Mouse (Mus musculus): ENCODE measurements around the gene Zfpm1. TPM values are rescaled to one million over a fixed set of nuclear protein-coding genes. Genes with fewer than 3 reads are reported as not detected.

The Zfpm1 gene
- polyA plus RNA-seq, 1 experiment from 2014 or later: 1.1 TPM

GRCm38 (mm10) chr8:122259351-122259750 lies 22.6 kb upstream of the Zfpm1 start:
- Histone ChIP-seq H3K4me1 (peaks cover 7% of the 10 kb centered on the region; the same call in 1 of the 2 replicates), H3K9me3 (no peaks in the 10 kb centered on the region), H3K4me3 (no peak overlapping the region), H3K27me3 (peaks cover 18% of the 10 kb centered on the region; the same call in 1 of the 2 replicates), H3K9ac (no peak overlapping the region), H3K36me3 (peaks cover 43% of the 10 kb centered on the region), H3K27ac (no peak overlapping the region), H3K4me2 (no peak overlapping the region)
- no peak for ATAC-seq (ENCODE audit: insufficient number of reproducible peaks, low FRiP score, low TSS enrichment, low read depth)
- WGBS: 71% methylated on average over 2 of the region's 2 CpGs

GRCm38 (mm10) chr8:122260755-122261154 lies 21.2 kb upstream of the Zfpm1 start:
- peaks cover 51% of the 10 kb centered on the region for H3K36me3 ChIP-seq
- no peak overlapping the region for H3K27ac ChIP-seq
- no peak overlapping the region for H3K4me2 ChIP-seq
- H3K4me1 ChIP-seq: peaks cover 13% of the 10 kb centered on the region; the same call in 1 of the 2 replicates
- WGBS: 60% methylated on average over 9 of the region's 9 CpGs
- no peak overlapping the region for H3K4me3 ChIP-seq
- ATAC-seq (ENCODE audit: insufficient number of reproducible peaks, low FRiP score, low TSS enrichment, low read depth): no peak
- H3K9me3 ChIP-seq: no peaks in the 10 kb centered on the region
- H3K27me3 ChIP-seq: peaks cover 8% of the 10 kb centered on the region; the same call in 1 of the 2 replicates
- H3K9ac ChIP-seq: no peak overlapping the region

DNA sequence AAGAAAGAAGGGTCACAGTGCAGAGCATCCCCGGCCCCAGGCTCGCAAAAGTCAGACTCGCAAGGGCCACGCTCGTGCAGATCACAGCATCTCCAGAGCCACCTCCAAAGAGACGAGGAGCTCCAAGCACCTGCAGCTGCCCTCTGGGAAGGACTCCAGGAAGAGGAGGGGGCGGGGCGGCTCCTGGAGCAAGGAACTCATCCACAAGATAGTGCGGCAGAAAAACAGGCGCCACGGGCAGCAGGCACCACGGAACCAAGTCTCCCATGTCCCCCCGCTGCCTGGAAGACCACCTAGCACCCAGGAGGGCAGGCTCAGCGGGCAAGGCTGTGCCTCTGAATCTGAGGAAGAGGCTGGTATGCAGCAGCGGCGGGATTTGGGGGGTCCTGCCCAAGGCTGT lies 19.1 kb upstream of the Zfpm1 start:
- Histone ChIP-seq H3K4me1 (0 out of 2 replicates have a peak, but pooled peaks cover 9% of the 10 kb centered on the region), H3K27me3 (peaks cover 8% of the 10 kb centered on the region; the same call in 1 of the 2 replicates), H3K9me3 (no peaks in the 10 kb centered on the region), H3K4me3 (no peak overlapping the region), H3K27ac (no peak overlapping the region), H3K36me3 (peaks cover 64% of the 10 kb centered on the region), H3K4me2 (no peak overlapping the region), H3K9ac (no peak overlapping the region)
- no peak for ATAC-seq (ENCODE audit: insufficient number of reproducible peaks, low FRiP score, low TSS enrichment, low read depth)
- 58% methylated on average over 16 of the region's 16 CpGs for WGBS

DNA sequence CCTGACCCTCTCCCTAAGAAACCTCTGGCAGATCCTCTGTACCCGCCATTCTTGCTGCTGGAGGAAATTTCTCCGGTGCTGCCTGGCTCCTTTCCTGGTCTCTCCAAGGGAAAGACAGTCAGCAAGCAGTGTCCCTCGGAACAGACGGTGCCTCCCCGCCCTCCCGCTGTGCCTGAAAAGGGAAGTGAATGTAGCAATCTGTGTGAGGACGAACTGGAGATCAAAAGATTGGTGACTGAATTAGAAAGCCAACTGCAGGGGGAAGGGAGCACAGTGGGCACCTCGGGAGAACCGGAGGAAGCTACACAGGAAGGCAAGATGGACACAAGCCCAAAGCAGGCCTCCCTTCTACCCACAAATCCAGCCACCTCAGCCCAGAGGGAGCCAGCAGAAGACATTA lies 17.7 kb upstream of the Zfpm1 start:
- no peak overlapping the region for H3K27ac ChIP-seq
- H3K4me2 ChIP-seq: no peak overlapping the region
- peaks cover 60% of the 10 kb centered on the region for H3K36me3 ChIP-seq
- 42% methylated on average over 9 of the region's 9 CpGs for WGBS
- H3K9ac ChIP-seq: no peak overlapping the region
- ATAC-seq (ENCODE audit: insufficient number of reproducible peaks, low FRiP score, low TSS enrichment, low read depth): no peak
- peaks cover 15% of the 10 kb centered on the region for H3K4me1 ChIP-seq
- H3K9me3 ChIP-seq: no peaks in the 10 kb centered on the region
- H3K4me3 ChIP-seq: no peak overlapping the region
- peaks cover 8% of the 10 kb centered on the region; the same call in 1 of the 2 replicates for H3K27me3 ChIP-seq

- H3K9ac ChIP-seq: no peak overlapping the region
- H3K4me3 ChIP-seq: no peak overlapping the region
- H3K27me3 ChIP-seq: peaks cover 18% of the 10 kb centered on the region
- ATAC-seq (ENCODE audit: insufficient number of reproducible peaks, low FRiP score, low TSS enrichment, low read depth): no peak
- H3K36me3 ChIP-seq: peaks cover 66% of the 10 kb centered on the region
- no peaks in the 10 kb centered on the region for H3K9me3 ChIP-seq
- H3K27ac ChIP-seq: no peak overlapping the region
- 78% methylated on average over 8 of the region's 8 CpGs for WGBS
- no peak overlapping the region for H3K4me2 ChIP-seq
- H3K4me1 ChIP-seq: peaks cover 19% of the 10 kb centered on the region
These were observed 16.4 kb upstream of the Zfpm1 start for GRCm38 (mm10) chr8:122265522-122265921.

DNA sequence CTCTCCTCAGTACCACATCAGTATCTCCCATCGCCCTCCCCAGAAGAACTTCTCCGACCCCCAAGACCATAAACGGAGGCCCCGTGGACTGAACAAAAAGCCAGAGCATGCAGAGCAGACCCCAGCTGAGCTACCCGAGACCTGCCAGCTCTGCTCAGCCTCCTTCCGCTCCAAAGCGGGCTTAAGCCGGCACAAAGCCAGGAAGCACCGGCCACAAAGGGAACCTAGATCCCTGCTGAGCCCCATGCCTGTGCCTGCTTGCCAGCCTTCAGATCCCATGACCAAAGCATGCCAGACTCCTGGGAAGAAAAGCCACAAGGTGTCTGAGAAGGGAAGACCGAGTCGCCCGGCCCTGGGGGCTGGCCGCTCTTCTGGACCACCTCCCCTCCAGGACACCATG lies 15.1 kb upstream of the Zfpm1 start:
- no peak for ATAC-seq (ENCODE audit: insufficient number of reproducible peaks, low FRiP score, low TSS enrichment, low read depth)
- Histone ChIP-seq H3K36me3 (peaks cover 61% of the 10 kb centered on the region), H3K9me3 (no peaks in the 10 kb centered on the region), H3K27me3 (peaks cover 20% of the 10 kb centered on the region), H3K4me3 (no peak overlapping the region), H3K9ac (no peak overlapping the region), H3K4me2 (no peak overlapping the region), H3K4me1 (peaks cover 19% of the 10 kb centered on the region), H3K27ac (no peak overlapping the region)
- 68% methylated on average over 13 of the region's 13 CpGs for WGBS

DNA sequence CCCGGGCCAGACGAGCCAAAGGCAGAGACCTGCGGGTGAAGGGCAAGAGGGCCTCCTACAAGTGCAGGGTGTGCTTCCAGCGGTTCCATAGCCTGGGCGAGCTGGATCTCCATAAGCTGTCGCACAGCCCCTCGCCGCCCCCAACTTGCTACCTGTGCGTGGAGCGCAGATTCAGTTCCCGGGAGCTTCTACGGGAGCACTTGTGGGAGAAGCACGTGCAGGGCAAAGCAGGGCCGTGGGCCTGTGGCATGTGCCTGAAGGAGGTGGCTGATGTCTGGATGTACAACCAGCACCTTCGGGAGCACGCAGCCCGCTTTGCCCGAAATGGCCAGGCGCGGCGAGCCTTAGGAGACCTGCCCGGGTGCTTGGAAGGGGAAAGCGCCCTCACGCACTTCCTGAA lies 13.1 kb upstream of the Zfpm1 start:
- peaks cover 26% of the 10 kb centered on the region for H3K4me1 ChIP-seq
- peaks cover 21% of the 10 kb centered on the region for H3K27me3 ChIP-seq
- H3K9ac ChIP-seq: no peak overlapping the region
- WGBS: 63% methylated on average over 24 of the region's 24 CpGs
- H3K4me2 ChIP-seq: peak overlapping the region; percentile 65
- H3K36me3 ChIP-seq: peaks cover 48% of the 10 kb centered on the region
- H3K4me3 ChIP-seq: peak overlapping the region; percentile 36
- H3K27ac ChIP-seq: no peak overlapping the region
- ATAC-seq (ENCODE audit: insufficient number of reproducible peaks, low FRiP score, low TSS enrichment, low read depth): no peak
- no peaks in the 10 kb centered on the region for H3K9me3 ChIP-seq

DNA sequence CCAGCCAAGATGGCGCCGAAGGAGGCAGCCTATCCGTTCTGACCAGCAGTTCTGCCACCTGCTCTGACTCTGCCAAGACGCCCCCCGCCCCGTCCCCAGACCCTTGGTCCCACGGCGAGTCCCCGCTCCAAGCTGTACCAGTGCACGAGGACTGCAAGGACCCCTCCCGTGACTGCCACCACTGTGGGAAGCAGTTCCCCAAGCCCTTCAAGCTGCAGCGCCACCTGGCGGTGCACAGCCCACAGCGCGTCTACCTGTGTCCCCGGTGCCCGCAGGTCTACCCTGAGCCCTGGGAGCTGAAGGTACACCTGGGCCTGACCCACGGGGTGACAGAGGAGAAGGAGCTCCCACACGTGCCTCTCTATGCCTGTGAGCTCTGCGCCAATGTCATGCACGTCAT lies 12.5 kb upstream of the Zfpm1 start:
- Histone ChIP-seq H3K27me3 (peaks cover 21% of the 10 kb centered on the region), H3K27ac (no peak overlapping the region), H3K4me2 (peak overlapping the region; percentile 65), H3K4me1 (peaks cover 22% of the 10 kb centered on the region), H3K9ac (no peak overlapping the region), H3K4me3 (peak overlapping the region; percentile 36), H3K36me3 (peaks cover 44% of the 10 kb centered on the region), H3K9me3 (no peaks in the 10 kb centered on the region)
- 5% methylated on average over 21 of the region's 21 CpGs for WGBS
- ATAC-seq (ENCODE audit: insufficient number of reproducible peaks, low FRiP score, low TSS enrichment, low read depth): no peak

DNA sequence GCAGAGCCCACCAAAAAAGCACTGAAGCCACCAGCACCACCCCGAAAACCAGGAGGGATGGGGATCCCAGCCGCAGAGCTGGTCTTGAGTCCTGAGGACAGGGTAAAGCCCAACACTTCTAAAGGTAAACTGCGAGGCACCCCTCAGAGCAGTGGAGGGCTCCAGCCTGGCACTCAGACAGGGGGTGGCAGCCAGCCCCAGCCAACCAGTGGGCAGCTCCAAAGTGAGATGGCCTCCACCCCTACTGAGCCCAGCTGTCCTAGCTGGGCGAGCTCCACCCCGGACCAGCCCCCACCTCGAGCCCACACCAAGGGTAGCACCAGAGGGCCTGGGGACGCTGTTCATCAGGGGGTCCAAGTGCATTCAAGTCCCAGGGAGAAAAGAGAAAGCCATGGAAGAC lies 11.4 kb upstream of the Zfpm1 start:
- Histone ChIP-seq H3K4me2 (no peak overlapping the region), H3K9me3 (no peaks in the 10 kb centered on the region), H3K27ac (no peak overlapping the region), H3K9ac (no peak overlapping the region), H3K36me3 (peaks cover 35% of the 10 kb centered on the region), H3K4me3 (no peak overlapping the region), H3K4me1 (peaks cover 17% of the 10 kb centered on the region), H3K27me3 (peaks cover 21% of the 10 kb centered on the region)
- ATAC-seq (ENCODE audit: insufficient number of reproducible peaks, low FRiP score, low TSS enrichment, low read depth): no peak
- 79% methylated on average over 7 of the region's 7 CpGs for WGBS

DNA sequence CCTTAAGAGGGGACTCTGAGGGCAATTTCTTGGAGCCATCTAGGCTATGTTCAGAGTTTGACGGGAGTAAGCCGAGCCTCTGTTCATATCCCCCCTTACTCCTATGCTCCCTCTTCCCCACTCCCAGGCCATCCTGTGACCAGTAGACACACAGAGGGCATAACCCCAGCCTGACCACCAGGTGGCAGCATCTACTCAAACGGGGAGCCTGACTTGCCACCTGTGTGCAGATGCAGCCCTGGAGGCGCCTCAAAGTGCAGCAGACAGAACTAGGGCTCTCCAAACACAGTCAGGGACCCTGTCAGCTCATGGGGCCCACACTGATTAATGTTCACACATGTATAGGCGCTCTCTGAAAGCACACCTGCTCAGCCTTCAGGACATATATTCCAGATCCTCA lies 8.8 kb upstream of the Zfpm1 start:
- H3K27me3 ChIP-seq: peaks cover 21% of the 10 kb centered on the region
- 5% methylated on average over 5 of the region's 5 CpGs for WGBS
- H3K9ac ChIP-seq: no peak overlapping the region
- peaks cover 22% of the 10 kb centered on the region for H3K36me3 ChIP-seq
- H3K4me1 ChIP-seq: peaks cover 21% of the 10 kb centered on the region
- H3K4me2 ChIP-seq: no peak overlapping the region
- H3K9me3 ChIP-seq: no peaks in the 10 kb centered on the region
- H3K4me3 ChIP-seq: no peak overlapping the region
- no peak for ATAC-seq (ENCODE audit: insufficient number of reproducible peaks, low FRiP score, low TSS enrichment, low read depth)
- no peak overlapping the region for H3K27ac ChIP-seq

GRCm38 (mm10) chr8:122273826-122274225 lies 8.1 kb upstream of the Zfpm1 start:
- Histone ChIP-seq H3K27ac (no peak overlapping the region), H3K4me2 (no peak overlapping the region), H3K9me3 (no peaks in the 10 kb centered on the region), H3K4me3 (no peak overlapping the region), H3K4me1 (peaks cover 19% of the 10 kb centered on the region), H3K36me3 (peaks cover 22% of the 10 kb centered on the region), H3K9ac (no peak overlapping the region), H3K27me3 (peaks cover 21% of the 10 kb centered on the region)
- ATAC-seq (ENCODE audit: insufficient number of reproducible peaks, low FRiP score, low TSS enrichment, low read depth): no peak
- 35% methylated on average over 7 of the region's 7 CpGs for WGBS

GRCm38 (mm10) chr8:122274651-122275391 lies 7.1 kb upstream of the Zfpm1 start:
- no peak overlapping the region for H3K27ac ChIP-seq
- peaks cover 17% of the 10 kb centered on the region for H3K27me3 ChIP-seq
- ATAC-seq (ENCODE audit: insufficient number of reproducible peaks, low FRiP score, low TSS enrichment, low read depth): no peak
- H3K4me1 ChIP-seq: peaks cover 11% of the 10 kb centered on the region; the same call in 1 of the 2 replicates
- H3K9me3 ChIP-seq: no peaks in the 10 kb centered on the region
- no peak overlapping the region for H3K9ac ChIP-seq
- WGBS: 75% methylated on average over 11 of the region's 11 CpGs
- peaks cover 19% of the 10 kb centered on the region for H3K36me3 ChIP-seq
- no peak overlapping the region for H3K4me3 ChIP-seq
- H3K4me2 ChIP-seq: no peak overlapping the region

All from limb, embryonic 15.5 days (tissue).